Mouse (Mus musculus) C2C12 (cell line): ENCODE measurements around the gene Soat1.

Source experiments
- CEBPB ChIP-seq: IDR thresholded peaks from one replicate; pipeline ENCODE4 v1.6.1; 2011; ENCODE audit warnings: low read depth, mild to moderate bottlenecking, control low read depth, moderate library complexity
- CTCF ChIP-seq: IDR thresholded peaks from one replicate; pipeline ENCODE4 v1.5.1; 2011; ENCODE audit not compliant: control insufficient read depth, insufficient read depth, insufficient read length
- FOSL1 ChIP-seq: IDR thresholded peaks from one replicate; pipeline ENCODE4 v1.8.0; 2011; ENCODE audit warnings: mild to moderate bottlenecking, low read length; ENCODE audit not compliant: poor library complexity, insufficient read depth, severe bottlenecking
- MAX ChIP-seq: IDR thresholded peaks from one replicate; pipeline ENCODE4 v1.6.1; 2011; ENCODE audit warnings: mild to moderate bottlenecking, control low read depth
- MYOD1 ChIP-seq: IDR thresholded peaks from one replicate; pipeline ENCODE4 v1.6.1; 2011; ENCODE audit warnings: low read depth; ENCODE audit not compliant: control insufficient read depth, insufficient read length
- MYOG ChIP-seq: IDR thresholded peaks from one replicate; pipeline ENCODE4 v1.6.1; 2011; ENCODE audit not compliant: control insufficient read depth, insufficient read length; ENCODE audit errors: extremely low read depth
- USF1 ChIP-seq: IDR thresholded peaks from one replicate; pipeline ENCODE4 v1.6.1; 2011; ENCODE audit warnings: low read depth, mild to moderate bottlenecking, control low read depth, moderate library complexity

DNA sequence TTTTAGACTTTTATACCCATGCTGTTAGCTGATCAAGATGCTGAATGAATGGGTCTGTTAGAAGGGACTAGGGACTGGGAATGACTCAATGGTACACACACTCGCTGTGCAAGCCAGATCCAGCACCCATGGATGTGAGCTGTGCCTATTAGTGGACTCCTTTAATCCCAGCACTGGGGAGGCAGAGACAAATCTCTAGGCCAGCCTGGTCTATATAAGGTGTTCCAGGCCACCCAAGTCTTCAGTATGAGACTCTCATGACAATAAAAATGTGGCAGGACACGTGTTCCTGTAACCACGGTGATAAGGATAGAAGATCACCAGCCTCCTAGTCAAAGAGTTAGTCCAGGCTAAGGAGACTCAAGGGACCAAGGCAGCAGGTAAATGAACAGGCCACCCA, 50.1 kb downstream of the Soat1 start:
- no peak for TF ChIP-seq CTCF
- TF ChIP-seq CEBPB, result no peak
- no peak for TF ChIP-seq USF1
- no peak for TF ChIP-seq MAX
- TF ChIP-seq MYOG, result no peak
- TF ChIP-seq MYOD1, result no peak
- TF ChIP-seq FOSL1, result no peak
